Mouse (Mus musculus): ENCODE results near the gene Mif4gd. TPM values are rescaled to one million over a fixed set of nuclear protein-coding genes. Genes with fewer than 3 reads are reported as not detected.

The Mif4gd gene
- 34.3 and 37.0 TPM in 2 replicates for polyA plus RNA-seq (2012; rRNA removed)

GRCm38 (mm10) chr11:115612410-115613137, at the start of gene Mif4gd:
Gene Mif4gd (minus strand): TSS chr11:115612969.

GRCm38 (mm10) chr11:115627705-115628464, 15.1 kb upstream of the Mif4gd start, which contains the start of gene Slc25a19:
Gene Slc25a19 (minus strand): TSS chr11:115628295.

DNA sequence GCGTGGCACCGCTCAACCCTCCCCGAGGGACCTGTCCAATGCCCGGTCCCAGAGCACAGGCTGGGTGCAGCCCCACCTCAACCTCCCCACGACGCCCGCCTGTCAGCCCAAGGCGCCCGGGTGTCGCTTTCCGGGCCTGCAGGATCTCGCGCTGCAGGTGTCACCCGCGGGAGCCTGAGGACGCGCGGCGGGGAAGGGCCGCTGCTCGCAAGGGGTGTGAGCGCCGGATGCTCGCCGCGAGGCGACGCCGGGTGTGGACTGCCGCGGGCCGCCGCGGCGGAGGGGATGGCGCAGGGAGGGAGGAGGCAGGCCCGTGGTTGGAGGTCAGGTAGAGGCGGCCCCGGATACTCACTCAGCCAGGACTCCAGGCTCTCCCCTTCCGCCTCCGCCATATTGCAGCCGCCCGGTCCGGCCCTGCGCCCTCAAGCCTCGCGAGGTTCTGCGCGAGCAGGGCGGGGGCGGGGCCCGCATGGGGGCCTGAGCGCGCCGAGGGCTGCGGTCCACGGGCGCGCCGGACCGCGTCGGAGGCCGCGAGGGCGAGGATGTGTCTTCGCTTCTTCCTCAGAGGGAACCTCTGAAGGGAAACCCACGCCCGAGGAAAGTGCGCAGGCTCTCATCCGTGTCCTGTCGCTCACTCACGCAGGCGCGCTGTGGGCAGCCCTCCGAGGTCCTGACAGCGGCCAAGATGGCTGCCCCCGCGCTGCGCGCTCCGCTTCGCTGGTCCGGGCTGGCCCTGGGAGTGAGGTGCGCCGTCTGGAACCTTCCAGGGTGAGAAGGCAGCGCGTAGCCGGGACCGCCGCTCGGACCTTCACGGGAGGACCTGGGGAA, 9.1 kb downstream of the Mif4gd start, which contains the start of the genes Mrps7 and Gga3:
Gene Mrps7, plus strand, starts transcription at position 450 of the 828 bp plus-strand sequence.
Gene Gga3, minus strand, starts transcription at position 576 of the 828 bp plus-strand sequence.

GRCm38 (mm10) chr11:115564064-115564809, 48.5 kb downstream of the Mif4gd start, which contains the start of gene Nup85:
Gene Nup85 (plus strand): TSS chr11:115564434.

Other genes with a start within 250 kb of the Mif4gd start
- 80.8 and 93.5 TPM in 2 replicates for gene Hid1, start 245.2 kb downstream of the Mif4gd start, polyA plus RNA-seq (2012; rRNA removed)
- 4.8 and 5.7 TPM in 2 replicates for gene Cdr2l, start 231.1 kb downstream of the Mif4gd start, polyA plus RNA-seq (2012; rRNA removed)
- gene Mrpl58, start 209.2 kb downstream of the Mif4gd start, polyA plus RNA-seq (2012; rRNA removed): 36.6 and 39.3 TPM in 2 replicates
- gene Atp5h, start 193.0 kb downstream of the Mif4gd start, polyA plus RNA-seq (2012; rRNA removed): 14.7 and 18.0 TPM in 2 replicates
- 12.6 and 14.1 TPM in 2 replicates for gene Kctd2, start 192.8 kb downstream of the Mif4gd start, polyA plus RNA-seq (2012; rRNA removed)
- gene Trim80, start 172.4 kb downstream of the Mif4gd start, polyA plus RNA-seq (2012; rRNA removed): 0.16 and 0.19 TPM in 2 replicates
- gene Slc16a5, start 150.5 kb downstream of the Mif4gd start, polyA plus RNA-seq (2012; rRNA removed): 25.7 and 34.8 TPM in 2 replicates
- 6.0 and 11.3 TPM in 2 replicates for gene Armc7, start 137.3 kb downstream of the Mif4gd start, polyA plus RNA-seq (2012; rRNA removed)
- 32.8 and 35.6 TPM in 2 replicates for gene Nt5c, start 121.1 kb downstream of the Mif4gd start, polyA plus RNA-seq (2012; rRNA removed)
- 192 and 238 TPM in 2 replicates for gene Jpt1, start 98.6 kb downstream of the Mif4gd start, polyA plus RNA-seq (2012; rRNA removed)
- 5.7 and 7.7 TPM in 2 replicates for gene Sumo2, start 76.7 kb downstream of the Mif4gd start, polyA plus RNA-seq (2012; rRNA removed)
- gene Nup85, start 48.5 kb downstream of the Mif4gd start, polyA plus RNA-seq (2012; rRNA removed): 12.5 and 15.1 TPM in 2 replicates
- 7.9 and 9.3 TPM in 2 replicates for gene Mrps7, start 9.0 kb downstream of the Mif4gd start, polyA plus RNA-seq (2012; rRNA removed)
- 6.8 and 15.8 TPM in 2 replicates for gene Gga3, start 8.9 kb downstream of the Mif4gd start, polyA plus RNA-seq (2012; rRNA removed)
- 10.9 and 14.6 TPM in 2 replicates for gene Slc25a19, start 15.3 kb upstream of the Mif4gd start, polyA plus RNA-seq (2012; rRNA removed)
- 14.7 and 17.2 TPM in 2 replicates for gene Grb2, start 95.6 kb upstream of the Mif4gd start, polyA plus RNA-seq (2012; rRNA removed)
- 43.3 and 44.3 TPM in 2 replicates for gene Tmem94, start 152.5 kb upstream of the Mif4gd start, polyA plus RNA-seq (2012; rRNA removed)
- gene Caskin2, start 200.7 kb upstream of the Mif4gd start, polyA plus RNA-seq (2012; rRNA removed): 26.5 and 26.7 TPM in 2 replicates
- gene Tsen54, start 201.8 kb upstream of the Mif4gd start, polyA plus RNA-seq (2012; rRNA removed): 29.9 and 48.0 TPM in 2 replicates
- 187 and 224 TPM in 2 replicates for gene Llgl2, start 211.1 kb upstream of the Mif4gd start, polyA plus RNA-seq (2012; rRNA removed)
- 25.2 and 34.4 TPM in 2 replicates for gene Myo15b, start 245.4 kb upstream of the Mif4gd start, polyA plus RNA-seq (2012; rRNA removed)